Mouse (Mus musculus): Measurements from ENCODE around the gene Gm27027.
A peak's percentile ranks its signal among the peaks of the same experiment; 100 is the strongest.

The Gm27027 gene

DNA sequence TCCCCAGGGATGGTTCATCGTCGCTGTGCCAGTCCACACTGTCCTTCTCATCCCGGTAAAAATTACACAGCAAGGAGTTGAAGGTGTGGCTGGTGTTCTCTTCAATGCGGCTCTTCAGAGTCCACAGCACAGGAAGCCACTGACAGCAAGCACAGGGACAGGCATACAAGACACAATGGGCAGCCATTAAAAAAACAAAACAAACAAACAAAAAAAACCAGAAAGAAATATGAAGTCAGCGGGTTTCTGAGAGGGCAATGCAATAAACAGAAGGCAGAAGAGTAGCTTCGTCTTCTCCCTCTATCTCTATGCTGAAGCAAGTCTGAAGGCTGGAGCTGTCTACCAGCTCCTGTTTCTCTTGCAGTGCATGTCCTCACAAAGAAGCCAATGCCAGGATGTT, at the start of gene Gm27027:
Gm27027 (minus strand) TSS at position 101 of the 400 bp plus-strand sequence.
- DNase-seq (ENCODE audit: low spot score in 2 of 2) = no peak

DNA sequence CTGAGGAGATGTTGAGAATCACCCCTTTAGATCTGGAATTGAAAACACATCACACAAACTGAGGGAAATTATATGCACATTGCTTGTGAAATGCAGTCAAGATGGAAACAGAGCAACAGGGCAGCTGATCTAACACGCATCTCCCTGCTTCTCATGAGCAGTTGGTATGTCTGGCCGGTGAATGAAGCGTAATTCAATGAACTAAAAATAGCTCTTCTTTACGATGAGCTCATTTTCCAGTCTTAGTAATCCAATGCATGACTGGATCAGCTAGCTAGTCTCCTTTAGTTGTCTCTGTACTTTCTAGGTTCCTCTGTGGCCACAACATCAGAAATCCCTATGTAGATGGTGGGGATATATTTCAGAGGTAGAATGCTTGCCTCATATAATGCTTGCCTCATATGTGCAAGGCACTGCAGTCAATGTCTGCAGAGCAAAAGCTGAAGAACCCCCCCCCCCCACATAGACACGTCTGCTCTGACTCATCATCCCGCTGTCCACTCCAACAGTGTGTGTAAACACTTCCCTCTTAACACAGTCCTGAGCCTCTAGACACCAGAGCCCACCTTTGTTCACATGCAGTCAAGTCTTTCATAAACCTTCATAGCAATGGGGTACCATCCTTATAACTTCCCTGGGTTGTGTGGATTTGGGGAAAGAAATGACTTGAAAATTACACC, 49.4 kb upstream of the Gm27027 start:
- DNase-seq (ENCODE audit: low spot score in 2 of 2) = no peak

DNA sequence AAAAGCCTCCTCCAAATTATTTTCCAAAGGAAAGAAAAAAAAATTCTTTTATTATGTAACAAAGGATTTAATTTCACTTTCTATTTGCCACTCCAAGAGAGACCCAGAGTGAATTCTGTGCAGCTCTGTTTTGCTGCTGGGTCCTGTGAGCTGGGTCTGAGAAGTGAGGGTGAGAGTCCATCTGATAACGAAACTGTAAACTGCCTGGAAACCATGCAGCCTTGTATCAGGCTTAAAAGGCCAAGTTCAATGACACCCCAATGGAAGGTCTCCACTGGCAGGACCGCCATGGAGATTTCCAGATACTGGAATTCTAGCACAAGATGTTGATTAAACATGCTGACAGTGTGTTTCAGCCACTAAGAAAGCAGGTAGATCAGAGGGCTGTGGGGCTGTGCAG, 48.0 kb upstream of the Gm27027 start:
- DNase-seq (ENCODE audit: low spot score in 2 of 2) = no peak

DNA sequence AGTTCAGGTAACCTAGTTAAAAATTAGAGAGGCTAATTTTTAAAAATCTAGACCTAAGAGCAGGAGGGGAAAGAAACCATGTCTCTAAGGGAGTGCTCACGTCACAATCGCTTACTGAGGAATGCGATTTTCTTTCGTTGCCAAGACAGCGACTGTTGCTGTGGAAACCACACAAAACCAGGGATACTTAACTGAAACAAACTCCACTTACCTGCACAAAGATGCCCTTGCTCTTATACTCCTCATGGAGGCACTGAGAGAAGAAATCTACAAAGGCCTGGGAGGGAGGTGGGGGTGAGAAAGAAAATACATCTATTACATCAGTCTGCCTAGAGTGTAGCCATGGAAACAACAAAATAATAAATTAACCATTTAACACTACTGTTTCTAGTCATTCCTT, 47.5 kb upstream of the Gm27027 start:
- no peak for DNase-seq (ENCODE audit: low spot score in 2 of 2)

DNA sequence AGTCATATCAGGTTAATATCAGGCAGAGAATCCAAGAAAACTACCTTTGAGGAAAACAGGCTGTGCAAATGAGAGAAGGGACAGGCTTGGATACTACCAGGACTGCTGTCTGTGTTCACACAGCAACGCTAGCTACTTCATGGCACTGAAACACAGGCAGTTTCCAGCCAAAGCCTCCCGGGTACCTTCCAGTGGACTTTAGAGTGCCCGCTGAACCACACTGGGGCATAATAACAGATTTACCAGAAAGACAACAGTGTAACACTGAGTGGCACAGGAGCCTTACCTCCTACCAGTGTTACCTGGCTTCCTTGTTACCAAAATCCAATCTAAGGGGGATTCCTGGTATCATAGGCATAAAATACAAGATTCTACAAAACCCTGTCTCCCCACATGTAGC, 46.3 kb upstream of the Gm27027 start:
- no peak for DNase-seq (ENCODE audit: low spot score in 2 of 2)

DNA sequence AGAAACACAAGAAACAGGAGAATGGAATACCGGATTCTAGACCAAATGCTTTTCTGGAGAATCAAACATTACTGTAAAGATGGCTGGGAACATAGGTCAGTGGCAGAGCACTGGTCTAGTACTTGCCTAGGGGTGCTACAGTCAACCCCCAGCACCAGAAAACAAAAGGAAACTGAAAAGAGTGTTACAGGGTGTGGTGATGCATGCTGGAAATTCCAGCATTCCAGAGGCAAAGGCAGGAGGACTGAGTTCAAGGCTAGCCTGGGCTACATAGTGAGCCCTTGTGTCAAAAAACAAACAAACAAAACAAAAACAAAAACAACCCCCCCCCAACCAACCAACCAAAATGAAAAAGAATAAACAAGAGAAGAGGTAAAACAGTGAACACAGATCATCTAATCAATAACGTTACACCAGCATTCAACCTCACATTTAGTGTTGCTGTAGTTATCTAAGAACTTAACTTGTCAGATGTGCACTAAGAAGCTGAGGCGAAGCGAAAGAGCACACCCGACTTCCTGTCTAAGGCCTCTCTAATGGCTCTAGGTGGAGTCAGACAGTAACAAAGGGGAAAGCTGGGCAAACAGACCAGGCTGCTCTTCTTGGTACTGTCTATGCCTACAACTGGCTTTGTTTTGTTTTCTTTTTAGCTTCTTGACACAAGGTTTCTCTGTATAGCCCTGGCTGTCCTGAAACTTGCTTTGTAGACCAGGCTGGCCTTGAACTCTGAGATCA, 44.4 kb upstream of the Gm27027 start:
- DNase-seq (ENCODE audit: low spot score in 2 of 2) = no peak

DNA sequence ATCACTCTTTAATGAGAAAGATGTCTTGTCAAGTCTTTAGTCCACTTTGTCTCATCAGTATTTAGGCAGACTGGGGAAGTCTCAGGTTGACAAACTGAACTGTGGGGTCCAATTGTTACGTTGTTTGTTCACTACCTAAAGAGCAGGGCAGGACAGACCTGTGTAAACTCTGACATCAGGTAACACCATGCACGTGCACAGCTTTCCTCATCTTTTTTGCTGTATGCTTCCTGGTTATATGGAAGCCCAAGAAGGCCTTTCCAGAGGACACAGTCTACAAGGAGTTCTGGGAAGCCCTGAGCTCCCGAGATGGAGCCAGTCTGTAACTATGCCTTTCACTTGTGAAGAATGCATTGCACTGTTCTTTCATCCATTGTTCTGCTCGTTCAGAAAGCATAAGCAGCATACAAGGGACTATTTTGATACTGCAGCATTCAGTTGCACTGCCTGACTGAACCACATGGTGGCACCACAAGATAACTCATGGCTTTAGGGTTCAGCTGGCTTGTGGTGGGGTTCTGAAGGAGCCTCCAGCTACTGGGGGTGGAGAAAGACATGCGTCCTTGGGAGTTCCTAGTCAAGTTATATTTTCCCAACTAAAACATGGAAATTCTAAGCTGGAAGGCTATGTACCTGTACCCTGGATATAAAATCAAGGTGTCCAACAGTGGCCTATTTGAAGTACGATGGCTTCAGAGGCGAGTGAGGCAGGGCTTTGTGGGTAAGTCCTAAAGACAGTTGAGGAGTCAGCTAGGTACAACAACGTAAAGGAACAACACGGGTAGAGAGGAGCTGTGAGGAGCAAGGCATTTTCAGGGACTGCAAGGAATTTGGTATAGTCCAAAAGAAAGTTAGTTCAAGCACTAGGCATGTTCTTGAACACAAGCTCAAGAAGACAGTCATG, 39.5 kb upstream of the Gm27027 start:
- DNase-seq (ENCODE audit: low spot score in 2 of 2) = peak; percentile 76 to 83

DNA sequence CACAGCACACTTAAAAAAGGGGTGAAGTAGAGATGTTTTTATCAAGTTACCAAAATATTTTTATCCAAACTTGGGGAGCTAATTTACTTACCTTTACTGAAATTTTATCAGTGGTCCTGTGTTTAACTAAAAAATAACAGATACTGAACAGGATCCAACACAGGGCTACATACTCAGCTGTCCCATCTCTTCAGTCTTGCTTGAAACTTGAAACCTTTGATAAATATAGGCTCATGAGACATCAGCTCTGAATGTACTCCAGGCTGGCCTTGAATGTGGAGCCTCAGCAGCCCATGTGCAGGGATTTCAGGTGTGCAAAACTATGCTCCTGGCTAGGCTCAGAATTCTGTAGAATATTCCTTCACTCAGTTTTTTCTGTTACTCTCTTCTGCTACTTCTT, 34.4 kb upstream of the Gm27027 start:
- DNase-seq (ENCODE audit: low spot score in 2 of 2) = no peak

DNA sequence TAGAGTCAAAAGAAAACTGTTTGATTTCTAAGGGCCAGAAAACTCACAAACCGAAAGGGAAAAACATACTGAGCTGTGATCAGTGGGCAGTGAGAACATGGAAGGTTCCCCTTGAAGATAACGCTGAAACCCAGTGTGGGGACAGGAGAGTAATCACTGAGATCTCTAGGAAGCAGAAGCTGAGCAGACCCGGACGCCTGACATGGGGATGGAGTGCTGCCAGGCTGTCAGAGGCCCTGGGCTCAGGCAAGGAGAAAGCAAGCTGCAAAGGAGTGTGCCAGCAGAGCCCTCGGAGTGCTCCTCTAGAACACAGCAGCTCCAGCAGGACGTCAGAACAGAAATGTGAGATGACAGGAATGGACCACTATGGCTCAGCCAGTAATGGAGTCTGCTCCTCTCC, 28.5 kb upstream of the Gm27027 start:
- no peak for DNase-seq (ENCODE audit: low spot score in 2 of 2)

DNA sequence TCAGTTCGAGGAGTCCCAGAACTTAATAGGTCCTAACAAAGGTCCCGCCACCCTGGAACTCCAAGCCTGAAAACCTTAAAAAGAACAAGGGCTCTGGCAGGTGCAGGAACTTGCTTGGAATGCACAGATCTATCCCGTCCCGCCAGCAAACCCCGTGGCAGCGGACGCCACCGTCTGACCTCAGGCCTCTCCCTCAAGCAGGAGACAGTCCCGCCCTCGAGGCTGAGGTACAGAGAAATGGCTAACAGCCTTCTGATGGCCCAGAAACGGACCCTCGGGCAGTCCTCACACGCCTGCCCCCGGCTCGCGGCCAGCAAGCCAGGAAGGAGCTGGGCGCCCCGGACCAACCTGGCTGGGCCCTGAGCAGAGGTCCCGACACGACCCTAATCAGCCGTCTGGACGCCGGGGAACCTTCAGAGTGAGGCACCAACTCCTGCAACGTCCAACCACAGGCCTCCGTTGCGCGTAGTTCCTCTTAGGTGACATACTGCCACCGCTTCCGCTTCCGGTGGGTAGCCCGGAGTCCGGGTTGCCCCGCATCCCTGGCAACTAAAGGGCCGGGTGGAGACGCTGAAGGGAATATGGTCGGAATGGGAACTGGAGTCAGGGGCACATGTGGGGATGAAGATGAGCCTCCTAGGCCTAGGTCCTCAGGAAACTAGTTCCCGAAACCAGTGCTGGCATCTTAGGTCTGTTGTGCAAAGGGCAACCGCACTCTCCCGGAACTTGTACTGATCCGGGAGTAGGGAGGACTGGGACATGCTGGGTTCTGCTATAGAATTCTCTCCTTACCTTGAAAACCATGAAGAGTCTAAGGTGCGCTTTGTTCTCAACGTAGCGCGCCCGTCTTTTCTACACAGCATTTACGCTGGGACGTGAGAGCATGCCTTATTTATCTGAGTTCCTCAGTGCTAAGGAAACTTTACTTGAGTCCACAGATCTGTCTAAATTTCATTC, 14.5 kb upstream of the Gm27027 start, which contains the start of gene Alkbh3:
Alkbh3 (minus strand) TSS at position 473 of the 957 bp plus-strand sequence.
- peak; percentile 97 for DNase-seq (ENCODE audit: low spot score in 2 of 2)

DNA sequence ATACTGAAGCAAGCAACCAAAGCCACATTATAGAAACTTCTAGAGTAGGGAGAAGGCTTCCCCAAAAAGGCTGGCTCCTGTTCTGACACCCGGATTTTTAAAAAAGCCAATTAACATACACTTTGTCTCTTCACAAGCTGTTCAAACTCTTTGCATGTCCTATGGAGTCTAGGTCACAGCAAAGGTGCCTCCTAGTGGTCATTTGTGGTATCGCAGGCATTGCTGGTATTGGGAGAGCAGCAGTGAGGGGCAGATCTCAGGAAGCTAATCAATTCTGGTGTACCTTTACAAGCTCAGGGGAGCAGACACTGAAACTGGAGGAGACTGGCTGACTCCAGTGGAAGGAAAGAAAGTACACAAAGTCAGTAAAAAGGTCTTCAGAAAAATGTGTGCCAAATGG, 6.2 kb upstream of the Gm27027 start:
- peak; percentile 90 to 91 for DNase-seq (ENCODE audit: low spot score in 2 of 2)

DNA sequence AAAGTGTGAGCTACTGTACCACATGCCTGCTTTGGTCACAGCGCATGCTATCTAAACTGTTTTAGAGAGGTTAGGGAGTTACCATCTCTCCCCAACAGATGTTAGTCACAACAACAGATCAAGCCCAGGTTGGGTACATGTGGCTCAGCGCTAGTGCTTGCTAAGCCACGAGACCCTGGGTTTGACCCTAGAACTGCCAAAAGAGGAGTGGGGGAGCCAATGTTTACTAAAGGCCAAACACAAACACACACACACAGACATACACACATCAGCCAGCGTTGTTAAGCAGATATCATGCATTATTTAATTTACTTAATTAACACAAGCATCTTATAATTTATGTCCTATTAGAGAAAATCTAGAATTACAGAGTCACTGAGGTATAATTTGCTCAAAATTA, 5.8 kb upstream of the Gm27027 start:
- no peak for DNase-seq (ENCODE audit: low spot score in 2 of 2)

DNA sequence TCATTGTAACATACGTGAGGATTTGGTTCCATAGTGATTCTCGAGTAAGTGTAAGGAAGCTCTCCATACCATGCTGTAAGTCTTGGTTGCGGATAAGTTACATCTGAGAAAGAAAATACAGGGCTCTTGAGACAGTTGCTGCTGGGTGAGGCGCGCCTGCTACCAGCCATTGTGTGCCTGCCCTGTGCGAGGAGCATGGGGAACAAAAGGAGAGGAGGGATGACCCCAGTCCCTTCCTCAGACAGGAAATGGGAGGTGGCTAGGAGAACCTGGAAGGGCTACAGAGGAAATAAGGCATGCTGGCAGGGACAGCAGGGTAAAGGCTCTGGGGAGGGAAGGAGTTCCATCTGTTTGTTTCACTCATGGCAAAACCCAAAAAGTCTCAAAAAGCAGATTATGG, 5.3 kb upstream of the Gm27027 start:
- no peak for DNase-seq (ENCODE audit: low spot score in 2 of 2)

DNA sequence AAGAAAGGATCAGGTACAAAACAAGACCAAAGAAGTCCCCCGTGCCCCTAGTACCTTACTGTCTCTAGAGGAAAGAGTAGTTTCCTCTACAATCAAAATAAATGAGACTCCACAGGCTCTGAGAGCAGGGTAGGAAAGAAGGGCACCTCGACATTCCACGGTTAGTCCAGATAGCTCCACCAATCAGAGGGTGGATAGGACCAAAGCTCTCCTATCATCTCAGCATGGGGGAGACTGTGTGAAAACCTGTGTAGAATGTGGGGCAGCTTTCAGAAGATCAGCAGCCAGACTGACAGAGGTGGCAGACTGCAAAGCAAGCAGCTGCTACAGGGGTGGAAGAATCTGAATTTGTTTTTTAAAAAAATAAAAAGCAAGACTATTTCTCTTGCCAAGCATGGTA, 3.3 kb downstream of the Gm27027 start:
- no peak for DNase-seq (ENCODE audit: low spot score in 2 of 2)

DNA sequence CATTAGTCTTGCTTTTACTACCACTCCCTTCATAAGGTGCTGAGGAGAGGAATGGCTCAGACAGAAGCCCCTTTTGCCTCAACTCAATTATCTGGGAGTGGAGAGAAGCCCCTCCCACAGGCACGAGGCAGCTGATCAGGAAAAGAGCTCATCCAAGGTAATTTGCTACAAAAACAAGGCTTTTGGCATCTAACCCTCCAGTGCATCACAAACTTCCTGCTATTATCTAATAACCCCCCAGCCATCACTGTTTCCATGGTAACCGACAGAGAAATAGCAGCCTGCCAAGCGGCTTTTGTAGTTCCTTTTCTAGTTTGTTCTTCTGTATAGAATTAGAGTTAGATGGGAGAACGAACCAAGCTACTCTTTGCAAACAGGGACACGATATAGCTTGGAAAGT, 3.9 kb downstream of the Gm27027 start:
- no peak for DNase-seq (ENCODE audit: low spot score in 2 of 2)

DNA sequence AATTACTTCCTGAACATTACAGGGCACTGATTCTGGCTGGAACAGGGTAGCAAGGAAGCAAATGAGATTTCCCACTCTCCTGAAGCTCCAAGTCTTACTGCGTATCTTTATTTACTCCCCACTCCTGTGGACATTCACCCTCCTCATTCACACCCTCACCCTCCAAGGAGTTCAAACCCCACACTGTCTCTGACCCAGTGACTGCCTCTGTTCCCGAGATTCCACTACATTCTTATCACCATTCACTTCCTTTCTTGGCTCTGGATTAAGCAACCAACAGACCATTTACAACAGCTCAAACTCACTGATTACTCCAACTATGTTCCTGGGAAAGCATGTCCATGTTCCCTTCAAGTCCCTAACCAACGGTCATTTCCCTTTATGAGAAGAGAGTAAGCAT, 4.8 kb downstream of the Gm27027 start:
- DNase-seq (ENCODE audit: low spot score in 2 of 2) = no peak

DNA sequence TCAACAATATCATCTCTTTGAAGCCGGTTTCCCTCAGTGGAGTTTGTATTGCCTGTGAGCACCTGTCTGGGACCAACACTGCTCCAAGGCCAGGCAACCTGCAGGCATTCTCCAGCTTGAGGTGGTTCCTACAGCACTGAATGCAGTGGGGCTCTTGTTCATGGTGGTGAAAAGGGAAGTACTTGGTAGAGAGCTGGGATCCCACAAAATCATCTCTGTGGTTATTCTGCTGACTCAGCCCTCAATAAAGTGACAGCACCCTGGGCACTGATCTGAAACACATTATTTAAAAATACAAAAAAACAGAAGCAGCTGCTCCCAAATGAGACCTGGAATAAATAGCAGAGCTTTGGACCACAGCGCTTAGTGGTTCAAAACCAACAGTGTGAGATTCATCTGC, 7.7 kb downstream of the Gm27027 start:
- no peak for DNase-seq (ENCODE audit: low spot score in 2 of 2)

DNA sequence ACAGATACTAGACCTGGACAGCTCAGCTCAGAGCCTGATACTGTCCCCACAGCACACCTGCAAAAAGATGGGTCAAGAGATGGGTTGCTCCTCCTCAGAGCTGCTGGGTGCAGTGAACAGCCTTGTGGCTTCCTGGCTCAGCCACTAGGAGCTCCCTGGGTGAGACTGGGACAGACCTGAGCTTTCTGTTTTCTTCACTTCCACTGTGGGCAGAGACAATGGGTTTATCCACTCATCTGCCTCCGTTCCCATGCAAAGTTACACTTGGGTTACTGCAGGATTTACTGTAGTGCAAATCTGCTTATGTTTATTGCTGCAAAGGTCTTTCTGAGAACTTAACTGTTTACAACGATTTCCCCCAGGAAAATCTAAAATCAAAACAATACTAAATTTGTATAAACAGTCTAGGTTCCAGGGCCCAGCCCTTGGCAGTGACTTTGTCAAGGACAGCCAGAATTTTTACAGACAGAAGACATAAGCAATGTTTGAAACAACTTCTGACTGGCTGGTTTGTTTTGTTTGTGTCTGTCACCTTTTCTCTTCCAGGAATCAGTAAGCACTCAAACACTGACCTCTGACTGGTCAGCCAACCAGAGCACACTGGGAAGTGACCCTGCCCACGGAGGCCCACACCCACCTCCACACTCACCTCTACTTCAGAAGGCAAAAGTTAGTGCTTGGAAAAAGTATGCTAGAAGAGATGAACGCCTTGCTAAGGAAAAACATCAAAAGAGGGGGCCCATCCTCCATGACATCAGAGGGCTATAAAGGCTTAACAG, 13.5 kb downstream of the Gm27027 start:
- no peak for DNase-seq (ENCODE audit: low spot score in 2 of 2)

DNA sequence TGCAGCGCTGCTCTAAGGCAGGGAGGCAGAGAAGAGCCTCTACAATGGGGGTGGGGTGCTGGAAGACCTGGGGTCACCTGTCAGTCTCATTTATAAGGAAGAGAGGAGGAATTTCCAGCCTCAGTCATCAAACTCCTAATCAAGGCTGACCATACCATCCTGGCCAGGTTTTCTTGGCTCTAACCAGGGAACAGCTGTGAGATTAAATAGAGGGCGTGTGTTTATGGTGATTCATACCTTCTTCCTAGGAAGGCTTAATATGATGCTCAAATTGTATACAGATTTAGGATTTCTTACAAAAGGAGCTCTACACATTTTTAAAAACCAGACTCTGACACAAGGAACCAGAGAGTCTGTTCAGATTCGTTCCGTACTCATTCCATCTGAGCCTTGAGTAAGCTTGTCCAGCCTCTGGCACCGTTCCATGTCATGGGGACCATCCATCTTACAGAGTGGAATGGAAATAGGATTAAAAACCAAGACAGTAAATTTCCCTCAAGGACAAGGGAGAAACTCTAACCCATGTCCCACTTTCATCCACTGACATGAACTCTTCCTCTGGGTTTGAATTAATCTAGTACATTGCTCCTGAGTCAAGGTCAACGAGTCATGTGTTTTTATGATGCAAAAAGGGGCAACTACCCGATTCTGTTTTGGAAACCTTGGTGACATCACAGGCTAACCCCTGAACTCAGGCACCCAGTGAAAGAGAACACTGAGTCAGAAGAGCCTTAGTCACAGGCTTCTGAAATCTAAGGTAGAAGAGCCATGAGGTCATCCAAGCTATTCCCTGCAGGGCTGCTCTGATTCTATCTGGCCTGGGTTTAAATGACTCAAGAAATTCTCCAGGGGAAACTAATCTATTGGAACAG, 16.7 kb downstream of the Gm27027 start:
- DNase-seq (ENCODE audit: low spot score in 2 of 2) = no peak

All from cerebellum, postnatal 4 days (tissue).